Mouse (Mus musculus): ENCODE measurements at regions not wholly inside any gene's neighbourhood (a gene's known extent, or its start where the extent isn't known, plus 50 kb on each side); places are given as distances from the start of the nearest gene placed in this dataset.

DNA sequence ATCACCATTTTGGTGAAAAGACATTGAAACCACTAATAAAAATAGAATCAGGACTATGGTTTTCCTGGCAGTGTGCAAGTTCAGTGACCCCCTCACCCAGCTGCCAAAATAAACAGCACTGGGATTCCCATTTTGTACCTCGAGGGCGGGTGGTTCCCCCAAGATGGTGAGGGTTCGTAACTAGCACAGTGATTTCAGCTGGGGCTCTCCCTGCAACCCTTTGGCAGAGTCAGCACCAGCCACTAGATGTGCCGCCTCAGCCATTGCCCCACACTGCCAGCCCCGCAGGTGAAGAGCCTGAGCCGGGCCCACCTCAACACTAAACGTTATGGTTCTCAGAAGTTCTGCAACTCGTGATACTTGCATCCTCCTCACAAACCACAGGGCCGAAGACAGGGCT lies 74.3 kb upstream of the Spdye4c start:
- 68% methylated on average over 9 of the region's 9 CpGs for WGBS
- no peaks in the 10 kb centered on the region for H3K36me3 ChIP-seq (ENCODE audit: control insufficient read depth, insufficient read depth, low read length)
- DNase-seq: no peak
- no peaks in the 10 kb centered on the region for H3K4me1 ChIP-seq (replicated peaks; ENCODE audit: control insufficient read depth, insufficient read depth, low read length)
- H3K4me3 ChIP-seq (ENCODE audit: control insufficient read depth, insufficient read depth, low read length): no peak overlapping the region
- H3K27me3 ChIP-seq (ENCODE audit: control insufficient read depth, insufficient read depth, low read length): no peaks in the 10 kb centered on the region
- TF ChIP-seq CTCF (IDR thresholded peaks at IDR 0.05; ENCODE audit: borderline replicate concordance, control insufficient read depth, extremely low read depth, insufficient read depth, low read length, poor library complexity) (no peak), POLR2A (IDR thresholded peaks at IDR 0.05; ENCODE audit: control insufficient read depth, extremely low read depth, insufficient read depth, low read length, poor library complexity) (no peak)
- H3K27ac ChIP-seq (ENCODE audit: control insufficient read depth, insufficient read depth, low read length): no peak overlapping the region

DNA sequence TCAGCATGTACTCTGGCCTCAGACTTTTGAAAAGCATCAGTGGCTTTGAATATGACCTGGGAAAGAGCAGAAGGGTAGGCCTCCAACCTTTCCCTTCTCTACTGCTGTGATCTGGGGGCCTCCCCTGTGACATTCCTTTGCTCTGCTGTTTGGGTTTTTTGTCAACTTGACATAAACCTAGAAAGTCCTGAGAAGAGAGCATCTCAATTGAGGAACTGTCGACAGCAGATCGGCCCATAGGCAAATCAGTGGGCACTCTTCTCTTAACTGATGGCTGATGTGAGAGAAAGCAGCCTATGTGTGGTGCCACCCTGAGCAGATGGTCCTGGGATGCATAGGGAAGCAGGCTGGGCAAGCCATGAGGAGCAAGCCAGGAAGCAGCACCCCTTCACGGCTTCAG lies 72.9 kb upstream of the Spdye4c start:
- DNase-seq: no peak
- no peak overlapping the region for H3K27ac ChIP-seq (ENCODE audit: control insufficient read depth, insufficient read depth, low read length)
- WGBS: 90% methylated on average over 3 of the region's 3 CpGs
- no peak for TF ChIP-seq POLR2A (IDR thresholded peaks at IDR 0.05; ENCODE audit: control insufficient read depth, extremely low read depth, insufficient read depth, low read length, poor library complexity)
- no peaks in the 10 kb centered on the region for H3K4me1 ChIP-seq (replicated peaks; ENCODE audit: control insufficient read depth, insufficient read depth, low read length)
- H3K4me3 ChIP-seq (ENCODE audit: control insufficient read depth, insufficient read depth, low read length): no peak overlapping the region
- no peaks in the 10 kb centered on the region for H3K36me3 ChIP-seq (ENCODE audit: control insufficient read depth, insufficient read depth, low read length)
- H3K27me3 ChIP-seq (ENCODE audit: control insufficient read depth, insufficient read depth, low read length): no peaks in the 10 kb centered on the region

DNA sequence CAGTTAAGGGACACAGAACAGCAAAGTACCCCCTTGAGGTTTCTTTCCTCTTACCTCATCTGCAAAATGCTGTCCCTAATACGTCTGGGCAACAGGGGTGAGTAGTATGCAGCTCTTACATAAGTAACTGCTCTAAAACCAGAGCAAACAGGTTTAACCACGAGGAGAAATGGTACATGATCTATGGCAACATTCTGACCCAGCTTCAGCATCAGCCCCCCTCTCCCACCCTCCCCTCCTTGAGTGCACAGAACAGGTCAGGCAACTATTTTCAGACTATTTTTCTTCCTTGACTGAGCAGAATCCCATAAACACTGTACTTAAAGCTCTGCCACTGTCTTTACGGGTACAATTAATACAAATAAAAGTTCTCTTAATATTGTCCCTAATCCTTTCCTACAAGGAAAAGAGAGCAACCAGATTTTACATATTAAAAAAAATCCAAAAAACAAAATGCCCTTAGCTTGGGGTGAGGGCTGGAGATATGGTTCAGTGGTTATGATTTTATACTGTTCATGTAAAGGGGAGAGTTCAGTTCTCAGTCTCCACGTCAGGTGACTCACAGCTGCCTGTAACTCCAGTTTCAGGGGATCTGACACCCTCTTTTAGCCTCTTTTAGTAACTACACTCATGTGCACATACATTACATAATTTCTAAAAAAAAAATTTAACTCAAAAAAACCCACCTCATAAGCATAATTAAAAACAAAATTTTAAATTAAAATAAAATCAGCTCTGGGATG lies 69.1 kb upstream of the Spdye4c start:
- TF ChIP-seq POLR2A (IDR thresholded peaks at IDR 0.05; ENCODE audit: control insufficient read depth, extremely low read depth, insufficient read depth, low read length, poor library complexity) (no peak), CTCF (IDR thresholded peaks at IDR 0.05; ENCODE audit: borderline replicate concordance, control insufficient read depth, extremely low read depth, insufficient read depth, low read length, poor library complexity) (no peak)
- no peak overlapping the region for H3K4me3 ChIP-seq (ENCODE audit: control insufficient read depth, insufficient read depth, low read length)
- H3K36me3 ChIP-seq (ENCODE audit: control insufficient read depth, insufficient read depth, low read length): no peaks in the 10 kb centered on the region
- H3K4me1 ChIP-seq (replicated peaks; ENCODE audit: control insufficient read depth, insufficient read depth, low read length): no peaks in the 10 kb centered on the region
- H3K27ac ChIP-seq (ENCODE audit: control insufficient read depth, insufficient read depth, low read length): no peak overlapping the region
- WGBS: 73% methylated on average over 4 of the region's 4 CpGs
- no peak for DNase-seq
- H3K27me3 ChIP-seq (ENCODE audit: control insufficient read depth, insufficient read depth, low read length): no peaks in the 10 kb centered on the region

DNA sequence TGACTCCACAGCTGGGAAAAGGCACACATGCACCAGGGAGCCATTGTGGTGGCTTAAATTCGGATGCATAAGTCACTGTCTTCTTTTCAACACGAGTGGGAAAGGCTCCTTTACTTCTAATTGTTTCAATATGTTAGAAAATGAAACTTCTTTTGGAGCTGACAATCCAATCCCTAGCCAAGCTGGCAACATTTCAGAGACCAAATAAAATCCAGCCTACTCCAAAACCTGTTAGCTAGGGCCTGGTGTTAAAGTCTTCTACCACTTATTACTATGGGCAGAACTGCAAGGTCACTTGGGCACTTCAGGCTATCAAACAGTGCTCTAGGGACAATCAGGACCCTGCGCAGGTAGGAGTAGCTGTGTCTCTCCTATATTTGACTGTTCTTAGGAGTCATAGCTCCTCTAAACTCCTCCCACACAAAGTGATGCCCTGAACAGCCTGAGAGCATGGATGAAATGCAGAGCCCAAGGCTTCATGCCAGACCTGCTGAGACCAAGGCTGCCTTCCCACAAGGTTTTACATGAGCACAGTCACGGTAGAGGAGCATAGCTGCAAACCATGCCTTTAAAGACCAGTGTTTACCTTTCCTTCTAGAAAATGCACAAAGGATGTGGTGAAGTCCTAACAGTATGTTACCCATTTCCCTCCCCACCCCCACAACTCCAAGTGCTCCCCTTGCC lies 67.4 kb upstream of the Spdye4c start:
- no peak for TF ChIP-seq CTCF (IDR thresholded peaks at IDR 0.05; ENCODE audit: borderline replicate concordance, control insufficient read depth, extremely low read depth, insufficient read depth, low read length, poor library complexity)
- TF ChIP-seq POLR2A (IDR thresholded peaks at IDR 0.05; ENCODE audit: control insufficient read depth, extremely low read depth, insufficient read depth, low read length, poor library complexity): no peak
- no peak overlapping the region for H3K4me3 ChIP-seq (ENCODE audit: control insufficient read depth, insufficient read depth, low read length)
- H3K4me1 ChIP-seq (replicated peaks; ENCODE audit: control insufficient read depth, insufficient read depth, low read length): no peaks in the 10 kb centered on the region
- no peaks in the 10 kb centered on the region for H3K27me3 ChIP-seq (ENCODE audit: control insufficient read depth, insufficient read depth, low read length)
- WGBS: 82% methylated on average over 4 of the region's 4 CpGs
- DNase-seq: no peak
- H3K36me3 ChIP-seq (ENCODE audit: control insufficient read depth, insufficient read depth, low read length): no peaks in the 10 kb centered on the region
- H3K27ac ChIP-seq (ENCODE audit: control insufficient read depth, insufficient read depth, low read length): no peak overlapping the region

DNA sequence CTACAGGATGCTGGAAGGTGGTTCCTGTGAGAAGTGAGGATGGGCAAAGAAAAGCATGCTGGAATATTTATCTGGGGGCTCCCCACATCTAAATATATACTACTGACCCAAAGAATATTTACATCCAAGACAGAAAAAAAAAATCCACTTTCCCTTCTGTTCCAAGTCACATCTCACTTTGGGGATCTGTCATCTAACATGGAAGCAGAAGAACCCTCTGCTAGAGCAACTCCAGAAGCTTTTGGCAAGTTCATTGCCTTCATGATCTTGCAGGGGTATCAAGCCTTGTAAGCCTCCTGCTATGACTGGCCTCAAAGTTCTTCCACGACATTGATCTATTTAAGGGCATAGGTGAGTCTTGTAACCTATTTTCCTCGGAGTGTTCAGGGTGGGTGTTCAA lies 64.9 kb upstream of the Spdye4c start:
- WGBS: 87% methylated on average over 2 of the region's 2 CpGs
- no peak for DNase-seq
- no peaks in the 10 kb centered on the region for H3K4me1 ChIP-seq (replicated peaks; ENCODE audit: control insufficient read depth, insufficient read depth, low read length)
- no peaks in the 10 kb centered on the region for H3K27me3 ChIP-seq (ENCODE audit: control insufficient read depth, insufficient read depth, low read length)
- no peak overlapping the region for H3K4me3 ChIP-seq (ENCODE audit: control insufficient read depth, insufficient read depth, low read length)
- no peaks in the 10 kb centered on the region for H3K36me3 ChIP-seq (ENCODE audit: control insufficient read depth, insufficient read depth, low read length)
- H3K27ac ChIP-seq (ENCODE audit: control insufficient read depth, insufficient read depth, low read length): no peak overlapping the region
- TF ChIP-seq CTCF (IDR thresholded peaks at IDR 0.05; ENCODE audit: borderline replicate concordance, control insufficient read depth, extremely low read depth, insufficient read depth, low read length, poor library complexity): no peak
- no peak for TF ChIP-seq POLR2A (IDR thresholded peaks at IDR 0.05; ENCODE audit: control insufficient read depth, extremely low read depth, insufficient read depth, low read length, poor library complexity)

DNA sequence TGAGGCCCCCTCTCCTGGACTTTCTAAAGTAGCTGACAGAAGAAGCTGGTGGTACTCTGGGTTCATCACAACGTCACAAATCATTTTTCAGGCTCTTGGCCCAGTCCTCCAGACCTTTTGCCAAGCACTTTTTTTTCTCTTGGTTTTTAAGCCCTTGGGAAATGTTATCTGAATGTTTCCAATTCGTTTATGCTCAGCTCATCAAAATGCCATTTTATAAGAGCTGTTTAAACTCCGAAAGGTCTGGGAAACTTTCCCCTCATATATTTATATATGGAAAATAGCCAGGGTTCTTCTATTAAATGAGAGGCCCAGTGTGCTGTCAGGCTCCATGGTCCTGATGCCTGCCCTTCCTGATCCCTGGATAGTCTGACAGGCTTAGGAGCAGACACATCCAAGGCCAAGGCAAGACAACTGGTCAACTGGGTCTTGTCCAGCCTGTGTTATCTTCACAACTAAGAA lies 64.1 kb upstream of the Spdye4c start:
- H3K27ac ChIP-seq (ENCODE audit: control insufficient read depth, insufficient read depth, low read length): no peak overlapping the region
- no peaks in the 10 kb centered on the region for H3K36me3 ChIP-seq (ENCODE audit: control insufficient read depth, insufficient read depth, low read length)
- H3K4me3 ChIP-seq (ENCODE audit: control insufficient read depth, insufficient read depth, low read length): no peak overlapping the region
- no peak for TF ChIP-seq POLR2A (IDR thresholded peaks at IDR 0.05; ENCODE audit: control insufficient read depth, extremely low read depth, insufficient read depth, low read length, poor library complexity)
- no peak for TF ChIP-seq CTCF (IDR thresholded peaks at IDR 0.05; ENCODE audit: borderline replicate concordance, control insufficient read depth, extremely low read depth, insufficient read depth, low read length, poor library complexity)
- H3K4me1 ChIP-seq (replicated peaks; ENCODE audit: control insufficient read depth, insufficient read depth, low read length): no peaks in the 10 kb centered on the region
- DNase-seq: no peak
- WGBS: 79% methylated on average over 3 of the region's 3 CpGs
- no peaks in the 10 kb centered on the region for H3K27me3 ChIP-seq (ENCODE audit: control insufficient read depth, insufficient read depth, low read length)
